Mouse (Mus musculus): Measurements from ENCODE around the gene Ankrd27. TPM values are rescaled to one million over a fixed set of nuclear protein-coding genes. Genes with fewer than 3 reads are reported as not detected.

Gene Ankrd27
- polyA plus RNA-seq, 2 experiments, result 47.6 to 50.8 TPM

DNA sequence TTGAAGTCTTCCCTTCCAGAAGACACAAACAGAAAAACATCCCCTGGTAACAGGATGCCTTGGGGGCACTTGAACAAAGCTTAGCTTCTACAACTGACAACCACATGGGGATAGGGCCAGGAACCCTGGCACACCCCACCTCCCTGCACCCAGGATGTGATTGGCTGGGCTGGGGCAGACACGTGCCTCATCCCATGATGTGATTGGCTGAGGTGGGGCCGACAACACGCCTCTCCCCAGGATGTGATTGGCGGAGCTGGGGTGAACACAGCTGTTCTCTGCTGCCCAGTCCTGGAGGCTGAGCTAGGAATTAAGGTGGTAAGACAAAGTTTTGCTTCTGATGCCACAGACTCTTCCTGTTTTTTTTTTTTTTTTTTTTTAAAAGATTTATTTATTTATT is 92.9 kb downstream of the Ankrd27 start:
- ATAC-seq (ENCODE audit: low FRiP score, low read depth) (no peak), DNase-seq (ENCODE audit: low spot score) (no peak)
- H3K36me3 ChIP-seq (ENCODE audit: control insufficient read depth, insufficient read depth, low read length), result no peaks in the 10 kb centered on the region
- H3K4me3 ChIP-seq (replicated peaks; ENCODE audit: low read length), result no peak overlapping the region
- H3K9me3 ChIP-seq (ENCODE audit: control insufficient read depth, low read length), result no peaks in the 10 kb centered on the region
- no peaks in the 10 kb centered on the region for H3K4me1 ChIP-seq (ENCODE audit: control insufficient read depth, insufficient read depth, low read length)
- no peaks in the 10 kb centered on the region for H3K27me3 ChIP-seq (ENCODE audit: control insufficient read depth, insufficient read depth, low read length)
- WGBS, result 76% methylated on average over 4 of the region's 4 CpGs
- H3K4me2 ChIP-seq (replicated peaks; ENCODE audit: low read depth, low read length, severe bottlenecking), result no peak overlapping the region
- no peak overlapping the region for H3K9ac ChIP-seq (ENCODE audit: low read depth, low read length, severe bottlenecking)
- no peak overlapping the region for H3K27ac ChIP-seq (replicated peaks; ENCODE audit: low read depth, low read length)
- TF ChIP-seq POLR2A (IDR thresholded peaks at IDR 0.05; ENCODE audit: borderline replicate concordance, extremely low read depth, insufficient read depth, insufficient read length), result no peak

DNA sequence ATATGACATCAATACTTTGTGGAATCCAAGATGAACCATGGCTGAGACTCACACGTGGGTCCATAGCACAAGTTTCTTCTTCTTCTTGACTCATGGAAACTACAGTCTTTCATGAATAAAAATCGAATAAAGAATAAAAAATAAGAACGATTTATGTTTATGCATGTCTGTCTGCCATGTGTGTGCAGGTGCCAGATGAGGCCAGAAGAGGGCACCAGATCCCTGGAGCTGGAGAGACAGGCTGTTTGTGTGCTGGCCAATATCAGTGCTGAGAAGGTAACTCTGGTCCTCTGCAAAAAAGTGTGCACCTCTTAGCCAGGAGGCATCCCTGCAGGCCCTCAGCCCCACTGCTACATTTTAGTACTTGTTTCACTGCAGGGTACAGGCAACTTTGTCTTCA is 95.5 kb downstream of the Ankrd27 start:
- Histone ChIP-seq H3K27ac (replicated peaks; ENCODE audit: low read depth, low read length) (no peak overlapping the region), H3K4me3 (replicated peaks; ENCODE audit: low read length) (no peak overlapping the region), H3K36me3 (ENCODE audit: control insufficient read depth, insufficient read depth, low read length) (no peaks in the 10 kb centered on the region), H3K9me3 (ENCODE audit: control insufficient read depth, low read length) (no peaks in the 10 kb centered on the region), H3K27me3 (ENCODE audit: control insufficient read depth, insufficient read depth, low read length) (no peaks in the 10 kb centered on the region), H3K4me1 (ENCODE audit: control insufficient read depth, insufficient read depth, low read length) (peaks cover 6% of the 10 kb centered on the region), H3K4me2 (replicated peaks; ENCODE audit: low read depth, low read length, severe bottlenecking) (no peak overlapping the region), H3K9ac (ENCODE audit: low read depth, low read length, severe bottlenecking) (no peak overlapping the region)
- no peak for TF ChIP-seq POLR2A (IDR thresholded peaks at IDR 0.05; ENCODE audit: borderline replicate concordance, extremely low read depth, insufficient read depth, insufficient read length)
- WGBS, result 76% methylated on average over 3 of the region's 3 CpGs
- no peak for DNase-seq (ENCODE audit: low spot score)
- ATAC-seq (ENCODE audit: low FRiP score, low read depth), result no peak

DNA sequence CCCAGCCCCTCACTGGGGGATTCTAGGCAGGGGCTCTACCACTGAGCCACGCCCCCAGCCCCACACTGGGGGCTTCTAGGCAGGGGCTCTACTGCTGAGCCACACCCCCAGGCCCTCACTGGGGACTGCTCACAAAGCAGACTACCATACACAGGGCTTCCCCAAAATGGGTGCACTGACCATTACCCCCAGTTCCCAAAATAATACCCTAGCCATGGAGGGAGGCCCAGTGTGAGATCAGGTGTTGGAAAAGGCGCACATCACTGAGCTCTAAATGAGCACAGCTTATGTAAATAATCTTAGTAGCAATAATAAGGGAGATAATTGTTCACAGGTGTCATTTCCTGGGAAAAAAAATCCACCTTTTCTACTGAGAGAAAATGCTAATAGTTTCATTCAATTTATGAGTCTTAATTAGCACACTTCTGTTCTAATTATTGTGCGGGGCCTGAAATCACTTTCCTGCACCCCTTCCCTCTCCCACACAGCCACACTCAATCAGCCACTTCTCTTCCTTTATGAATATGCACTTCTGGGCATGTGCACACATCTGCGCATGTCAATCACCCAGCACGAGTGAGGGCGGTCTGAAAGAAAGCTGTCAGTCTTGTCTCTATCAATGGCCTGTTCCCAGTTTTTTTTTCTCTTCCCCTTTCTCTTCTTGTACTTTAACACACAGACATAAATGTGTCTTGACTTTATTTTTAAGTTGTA is 97.5 kb downstream of the Ankrd27 start:
- H3K4me2 ChIP-seq (replicated peaks; ENCODE audit: low read depth, low read length, severe bottlenecking), result no peak overlapping the region
- no peaks in the 10 kb centered on the region for H3K9me3 ChIP-seq (ENCODE audit: control insufficient read depth, low read length)
- H3K4me3 ChIP-seq (replicated peaks; ENCODE audit: low read length), result no peak overlapping the region
- no peaks in the 10 kb centered on the region for H3K36me3 ChIP-seq (ENCODE audit: control insufficient read depth, insufficient read depth, low read length)
- no peak for DNase-seq (ENCODE audit: low spot score)
- no peak for TF ChIP-seq POLR2A (IDR thresholded peaks at IDR 0.05; ENCODE audit: borderline replicate concordance, extremely low read depth, insufficient read depth, insufficient read length)
- H3K27me3 ChIP-seq (ENCODE audit: control insufficient read depth, insufficient read depth, low read length), result no peaks in the 10 kb centered on the region
- H3K27ac ChIP-seq (replicated peaks; ENCODE audit: low read depth, low read length), result no peak overlapping the region
- no peak overlapping the region for H3K9ac ChIP-seq (ENCODE audit: low read depth, low read length, severe bottlenecking)
- WGBS, result 68% methylated on average over 6 of the region's 6 CpGs
- ATAC-seq (ENCODE audit: low FRiP score, low read depth), result no peak
- peaks cover 16% of the 10 kb centered on the region for H3K4me1 ChIP-seq (ENCODE audit: control insufficient read depth, insufficient read depth, low read length)

DNA sequence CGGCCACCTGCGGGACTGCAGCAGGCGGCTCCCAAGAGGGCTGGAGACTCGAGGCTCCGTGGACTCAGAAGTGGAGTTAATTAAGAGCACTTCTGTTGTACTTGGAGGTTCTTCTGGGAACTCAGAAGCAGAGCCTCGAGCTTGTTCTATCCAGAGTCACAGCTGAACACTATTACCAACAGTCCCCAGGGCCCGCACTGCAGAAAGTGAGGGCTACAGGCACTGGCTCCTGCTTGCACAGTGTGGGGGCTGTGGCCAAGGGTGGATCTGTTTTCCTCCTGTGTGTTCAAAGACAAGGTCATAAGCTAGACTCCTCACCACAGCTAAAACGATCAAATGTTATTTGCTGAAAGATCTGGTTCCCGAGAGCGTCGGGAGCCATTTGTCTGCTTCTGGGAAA is 100.2 kb downstream of the Ankrd27 start:
- H3K9ac ChIP-seq (ENCODE audit: low read depth, low read length, severe bottlenecking), result no peak overlapping the region
- peaks cover 8% of the 10 kb centered on the region; the same call in 1 of the 2 replicates for H3K36me3 ChIP-seq (ENCODE audit: control insufficient read depth, insufficient read depth, low read length)
- ATAC-seq (ENCODE audit: low FRiP score, low read depth) (peak; percentile 78), DNase-seq (ENCODE audit: low spot score) (peak; percentile 21)
- H3K27me3 ChIP-seq (ENCODE audit: control insufficient read depth, insufficient read depth, low read length), result no peaks in the 10 kb centered on the region
- peaks cover 19% of the 10 kb centered on the region for H3K4me1 ChIP-seq (ENCODE audit: control insufficient read depth, insufficient read depth, low read length)
- H3K27ac ChIP-seq (replicated peaks; ENCODE audit: low read depth, low read length), result peak overlapping the region; percentile 65
- WGBS, result 35% methylated on average over 10 of the region's 11 CpGs
- no peak overlapping the region for H3K4me3 ChIP-seq (replicated peaks; ENCODE audit: low read length)
- peak overlapping the region; percentile 36 for H3K4me2 ChIP-seq (replicated peaks; ENCODE audit: low read depth, low read length, severe bottlenecking)
- H3K9me3 ChIP-seq (ENCODE audit: control insufficient read depth, low read length), result no peaks in the 10 kb centered on the region
- no peak for TF ChIP-seq POLR2A (IDR thresholded peaks at IDR 0.05; ENCODE audit: borderline replicate concordance, extremely low read depth, insufficient read depth, insufficient read length)

DNA sequence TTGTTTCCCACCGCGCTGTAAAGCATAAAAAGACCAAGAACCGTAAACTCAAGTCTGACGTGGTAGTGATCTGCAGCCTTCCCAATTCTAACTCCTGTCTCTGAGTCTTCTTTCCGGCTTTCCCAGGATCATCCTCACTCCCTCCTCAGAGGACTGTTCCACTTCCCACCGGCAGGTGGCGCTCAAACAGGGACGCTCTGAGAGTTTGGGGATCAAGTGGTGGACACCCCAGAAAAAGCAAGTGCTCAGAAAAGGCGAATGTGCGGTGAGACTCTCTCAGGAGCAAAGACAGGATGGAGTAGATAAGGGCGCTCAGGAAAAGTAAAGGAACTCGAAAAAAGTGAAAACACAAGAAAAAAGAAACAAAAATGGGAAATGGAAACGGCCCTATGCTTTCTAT is 100.7 kb downstream of the Ankrd27 start:
- Histone ChIP-seq H3K9ac (ENCODE audit: low read depth, low read length, severe bottlenecking) (no peak overlapping the region), H3K36me3 (ENCODE audit: control insufficient read depth, insufficient read depth, low read length) (peaks cover 8% of the 10 kb centered on the region; the same call in 1 of the 2 replicates), H3K27ac (replicated peaks; ENCODE audit: low read depth, low read length) (0 out of 2 replicates have a peak overlapping the region, but pooled peaks have one; percentile 65), H3K9me3 (ENCODE audit: control insufficient read depth, low read length) (no peaks in the 10 kb centered on the region), H3K27me3 (ENCODE audit: control insufficient read depth, insufficient read depth, low read length) (no peaks in the 10 kb centered on the region), H3K4me3 (replicated peaks; ENCODE audit: low read length) (no peak overlapping the region), H3K4me1 (ENCODE audit: control insufficient read depth, insufficient read depth, low read length) (peaks cover 19% of the 10 kb centered on the region), H3K4me2 (replicated peaks; ENCODE audit: low read depth, low read length, severe bottlenecking) (peak overlapping the region; percentile 36)
- WGBS, result 22% methylated on average over 13 of the region's 13 CpGs
- TF ChIP-seq POLR2A (IDR thresholded peaks at IDR 0.05; ENCODE audit: borderline replicate concordance, extremely low read depth, insufficient read depth, insufficient read length), result no peak
- ATAC-seq (ENCODE audit: low FRiP score, low read depth) (peak; percentile 25), DNase-seq (ENCODE audit: low spot score) (peak; percentile 20)

Data from limb, embryonic 14.5 days (tissue).